Mouse (Mus musculus) E14TG2a.4 (cell line): ENCODE data around the gene Gusb.

Experiments
- CTCF ChIP-seq: conservative IDR thresholded peaks from 2 replicates; pipeline ENCODE4 v1.5.1; 2014; ENCODE audit warnings: low read length
- POU5F1 ChIP-seq: IDR thresholded peaks from 2 replicates; pipeline ENCODE4 v1.6.1; 2014; ENCODE audit warnings: low read length, borderline replicate concordance

DNA sequence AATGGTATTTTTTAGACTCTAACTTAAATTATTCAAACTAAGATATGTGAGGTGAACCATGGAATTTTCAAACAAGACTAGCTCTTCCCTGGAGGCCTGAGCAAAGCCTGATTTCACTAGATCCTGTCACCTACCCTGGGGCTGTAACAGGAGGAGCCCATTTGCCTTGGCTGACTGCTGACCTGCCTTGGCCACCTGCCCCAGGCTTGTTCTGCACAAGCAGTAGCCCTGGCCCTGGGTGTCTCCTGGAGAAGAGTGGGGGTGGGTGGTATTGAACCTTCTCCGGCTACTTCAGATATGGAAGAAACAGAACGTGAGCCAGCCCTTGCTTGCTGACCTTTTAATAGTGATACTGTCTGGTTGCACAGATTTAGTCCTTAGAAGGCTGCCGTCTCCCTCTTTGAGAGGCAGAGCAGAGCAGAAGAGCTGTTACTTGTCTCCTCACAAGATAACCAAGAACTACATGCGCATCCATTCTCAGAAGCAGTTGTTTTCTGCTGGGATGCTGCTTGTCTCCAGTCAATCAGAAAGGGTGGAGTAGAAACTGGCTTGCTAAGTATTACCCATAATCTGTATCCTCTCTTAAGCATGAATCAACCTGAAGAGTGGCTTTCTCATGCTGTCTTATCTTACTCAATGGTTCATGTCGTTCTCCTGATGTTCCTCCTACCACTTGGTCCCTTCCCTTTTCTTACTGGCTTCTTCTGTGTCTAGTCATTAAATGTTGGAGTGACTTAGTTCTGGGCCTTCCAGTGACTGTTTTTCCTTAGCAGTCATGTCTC, 48.2 kb downstream of the Gusb start:
- TF ChIP-seq CTCF (no peak), POU5F1 (no peak)
